Mouse (Mus musculus) adipose tissue, adult 10 weeks (tissue): ENCODE measurements around the gene Erh. TPM values are rescaled to one million over a fixed set of nuclear protein-coding genes. Genes with fewer than 3 reads are reported as not detected.

ENCODE experiments used
- polyA plus RNA-seq: library from polyadenylated mRNA; stranded (reverse); fragments of 350-450 nt; fragmentation: Illumina TruSeq; extraction: RNeasy Lipid Tissue Mini Kit (QIAGEN cat#74804); gene quantifications from one replicate; pipeline ENCODE4 v1.2.3, GENCODE M21; 2014; ENCODE audit warnings: low read depth, low replicate concordance

Erh gene
- 70.2 TPM for polyA plus RNA-seq

GRCm38 (mm10) chr12:80643693-80644505 is at the start of gene Erh, which contains the start of gene Slc39a9:
Gene Erh, minus strand, starts transcription at chr12:80644341.
Gene Slc39a9, plus strand, starts transcription at chr12:80643883.

GRCm38 (mm10) chr12:80692269-80692972 is 48.3 kb upstream of the Erh start, which contains the start of gene Plekhd1:
Gene Plekhd1, plus strand, starts transcription at chr12:80692591.

Other genes with a start within 250 kb of the Erh start
- gene Dcaf5, start 207.7 kb downstream of the Erh start, polyA plus RNA-seq, result 27.1 TPM
- gene Exd2, start 181.2 kb downstream of the Erh start, polyA plus RNA-seq, result 14.0 TPM
- 6.1 TPM for gene Galnt16, start 126.1 kb downstream of the Erh start, polyA plus RNA-seq
- gene Slc39a9, start 458 bp downstream of the Erh start, polyA plus RNA-seq, result 29.2 TPM
- 6.8 TPM for gene Plekhd1, start 48.2 kb upstream of the Erh start, polyA plus RNA-seq
- not detected for gene Ccdc177, start 116.3 kb upstream of the Erh start, polyA plus RNA-seq
- gene Susd6, start 146.2 kb upstream of the Erh start, polyA plus RNA-seq, result 38.5 TPM